Mouse (Mus musculus): ENCODE results near the gene Daam1.

DNA sequence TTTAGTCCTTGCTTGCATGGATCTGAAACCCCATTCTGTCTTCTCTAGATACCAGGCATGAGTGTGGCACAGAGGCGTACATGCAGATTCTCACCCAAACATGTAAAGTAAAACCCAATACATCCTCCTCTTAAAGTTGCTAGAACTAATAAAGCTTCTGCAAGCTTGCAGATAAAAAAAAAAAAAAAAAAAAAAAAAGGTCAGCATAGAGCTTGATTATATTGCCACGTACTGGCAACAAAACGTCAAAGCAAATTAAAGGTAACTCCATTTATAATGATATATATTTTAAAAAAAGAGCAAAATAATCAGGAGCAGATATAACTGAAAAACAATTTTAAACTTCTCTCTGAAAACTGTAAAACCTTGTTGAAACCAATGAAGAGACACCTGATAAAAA, 210.4 kb downstream of the Daam1 start:
- TF ChIP-seq CTCF (IDR thresholded peaks at IDR 0.05) (no peak), EP300 (IDR thresholded peaks at IDR 0.05) (no peak)

Measured in lung, postnatal 0 days (tissue).